Mouse (Mus musculus) left cerebral cortex, adult 2 months (tissue): Measurements from ENCODE around the gene Amacr. TPM values are rescaled to one million over a fixed set of nuclear protein-coding genes. Genes with fewer than 3 reads are reported as not detected.
A peak's percentile ranks its signal among the peaks of the same experiment; 100 is the strongest.

ENCODE experiments used
- DNase-seq, 2 experiments: peaks; one replicate each; pipeline ENCODE4 v3.0.0; 2021 to 2022; ENCODE audit warnings: low spot score in 2 of 2, mixed read lengths in 1 of 2; ENCODE audit errors: extremely low spot score in 1 of 2
- H3K27ac ChIP-seq: fragments of 200-600 bp; 2 replicates; pipeline ENCODE4 v1.8.1; 2022
- H3K4me3 ChIP-seq: fragments of 200-600 bp; 2 replicates; pipeline ENCODE4 v1.8.1; 2022
- CTCF ChIP-seq: fragments of 200-600 bp; IDR thresholded peaks from 2 replicates; pipeline ENCODE4 v1.8.1; 2022; ENCODE audit warnings: antibody characterized with exemption, mild to moderate bottlenecking, moderate library complexity
- intact Hi-C: fragments of 180-260 bp; cut with DNase I; formaldehyde crosslinking; loops from one replicate; pipeline ENCODE4 v1.15.1; 2025
- long read RNA-seq, 2 experiments: library from polyadenylated mRNA; stranded (forward); transcript quantifications; one replicate each; pipeline ENCODE4 v2.0.0; 2021; ENCODE audit warnings: borderline mapping rate in 2 of 2
- total RNA-seq, 2 experiments: library from RNA; stranded (reverse); gene quantifications; 2 replicates each; pipeline ENCODE4 v1.2.3; 2021

Amacr gene
- total RNA-seq = 10 to 100 TPM; 11.2 to 11.9 TPM
- long read RNA-seq, experiment 1, transcript Amacr-201 (5 exons, 2,577 nt) = major isoform, 13 of 15 reads
- long read RNA-seq, experiment 1, partial matches to known transcripts = 2 of 15 reads
- long read RNA-seq, experiment 1, other reads (novel, unspliced or antisense) = 0 of 15 reads
- long read RNA-seq, experiment 2, transcript Amacr-201 (5 exons, 2,577 nt) = major isoform, 14 of 14 reads
- long read RNA-seq, experiment 2, partial matches to known transcripts = 0 of 14 reads
- long read RNA-seq, experiment 2, other reads (novel, unspliced or antisense) = 0 of 14 reads

DNA sequence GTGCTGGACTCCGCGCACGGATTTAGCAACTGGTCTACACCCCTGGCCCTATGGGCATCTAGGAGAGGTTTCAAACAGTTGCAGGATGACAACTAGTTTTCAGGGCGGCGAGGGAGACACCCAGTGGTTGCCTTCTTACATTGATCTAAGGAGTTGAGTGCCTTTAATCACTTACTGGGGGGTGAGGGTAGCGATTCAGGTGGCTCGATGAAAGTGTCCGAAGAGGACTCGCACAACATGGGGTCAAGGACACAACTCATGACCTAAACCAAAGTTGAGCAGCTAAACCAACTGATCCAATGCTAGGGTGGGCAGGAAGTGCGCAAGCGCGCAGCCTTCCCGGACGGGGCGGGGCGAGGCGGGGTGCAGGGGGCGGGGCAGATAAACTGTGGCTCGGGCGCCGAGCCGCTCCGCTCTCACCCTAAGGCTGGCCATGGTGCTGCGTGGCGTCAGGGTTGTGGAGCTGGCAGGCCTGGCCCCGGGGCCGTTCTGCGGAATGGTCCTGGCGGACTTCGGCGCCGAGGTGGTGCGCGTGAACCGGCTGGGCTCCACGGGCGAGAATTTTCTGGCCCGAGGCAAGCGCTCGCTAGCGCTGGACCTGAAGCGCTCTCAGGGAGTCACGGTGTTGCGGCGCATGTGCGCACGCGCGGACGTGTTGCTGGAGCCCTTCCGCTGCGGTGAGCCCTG, at the start of gene Amacr:
TSS of gene Amacr (plus strand) at position 380 of the 687 bp plus-strand sequence.
- H3K27ac ChIP-seq = peak within 1 kb of the TSS; percentile 99
- peak within 1 kb of the TSS; percentile 77 for H3K4me3 ChIP-seq
- peak; percentile 88 to 89 for DNase-seq
- intact Hi-C loops = loop anchor here (2.0 to 5.0 kb wide), 3 partner anchors 61 to 494 kb away; partner anchors contain the start of genes Brix1 and Rad1
- peak; percentile 51 for TF ChIP-seq CTCF

GRCm38 (mm10) chr15:10933930-10934329, 47.6 kb upstream of the Amacr start:
- intact Hi-C loops = no loop called here
- DNase-seq = no peak
- H3K4me3 ChIP-seq = no peak overlapping the region
- no peak for TF ChIP-seq CTCF
- H3K27ac ChIP-seq = no peak overlapping the region

DNA sequence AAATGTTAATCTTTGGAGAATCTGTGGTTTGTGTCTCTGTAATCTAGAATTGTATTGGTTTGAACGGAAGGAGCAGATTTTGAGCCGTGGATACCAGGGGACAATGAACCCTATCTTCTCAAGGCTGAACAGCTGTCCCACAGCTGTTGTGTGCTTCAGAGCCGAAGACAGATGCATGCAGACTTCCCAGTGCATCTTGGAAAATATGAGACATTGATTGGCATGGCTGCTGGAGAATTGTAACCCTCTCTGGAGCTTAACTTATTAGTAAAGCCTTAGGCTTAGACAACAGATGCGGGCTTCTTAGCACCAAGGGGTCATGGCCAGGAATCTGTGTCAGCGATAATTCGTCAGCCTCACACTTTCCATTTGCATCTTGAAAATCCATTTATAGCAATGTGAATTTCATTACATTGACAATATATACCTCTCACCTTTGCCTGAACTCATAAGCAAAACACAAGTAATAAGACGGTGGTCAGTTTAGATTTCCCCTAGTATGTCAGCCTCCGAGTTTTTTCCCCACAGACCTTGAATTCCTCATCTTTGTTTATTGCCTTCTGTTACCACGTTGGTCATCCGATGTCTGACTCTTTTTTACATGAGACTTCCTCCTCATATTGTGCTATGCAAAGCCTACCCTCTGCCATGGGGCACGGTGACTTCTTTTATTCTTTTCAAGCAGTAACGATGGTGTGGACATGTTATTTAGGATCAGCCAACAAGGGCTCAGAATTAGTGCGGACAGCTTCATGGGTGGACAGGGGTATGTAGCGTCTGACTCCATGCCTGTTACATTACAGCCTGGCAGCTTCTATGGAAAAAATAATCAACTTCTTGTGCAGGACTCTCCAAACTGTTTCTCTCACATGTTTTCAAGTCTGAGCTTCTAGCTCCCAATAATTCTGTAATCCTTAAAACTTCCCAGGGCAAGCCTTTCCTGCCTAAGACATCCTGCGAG, 41.1 kb upstream of the Amacr start:
- Histone ChIP-seq H3K4me3 (no peak overlapping the region), H3K27ac (no peak overlapping the region)
- intact Hi-C loops = no loop called here
- TF ChIP-seq CTCF = no peak
- no peak for DNase-seq

GRCm38 (mm10) chr15:10941901-10942300, 39.7 kb upstream of the Amacr start:
- no peak overlapping the region for H3K4me3 ChIP-seq
- no peak for DNase-seq
- intact Hi-C loops = no loop called here
- TF ChIP-seq CTCF = no peak
- H3K27ac ChIP-seq = no peak overlapping the region

- TF ChIP-seq CTCF = no peak
- intact Hi-C loops = no loop called here
- no peak overlapping the region for H3K4me3 ChIP-seq
- no peak for DNase-seq
- no peak overlapping the region for H3K27ac ChIP-seq
Observed at GRCm38 (mm10) chr15:10947852-10948251, 33.7 kb upstream of the Amacr start.

DNA sequence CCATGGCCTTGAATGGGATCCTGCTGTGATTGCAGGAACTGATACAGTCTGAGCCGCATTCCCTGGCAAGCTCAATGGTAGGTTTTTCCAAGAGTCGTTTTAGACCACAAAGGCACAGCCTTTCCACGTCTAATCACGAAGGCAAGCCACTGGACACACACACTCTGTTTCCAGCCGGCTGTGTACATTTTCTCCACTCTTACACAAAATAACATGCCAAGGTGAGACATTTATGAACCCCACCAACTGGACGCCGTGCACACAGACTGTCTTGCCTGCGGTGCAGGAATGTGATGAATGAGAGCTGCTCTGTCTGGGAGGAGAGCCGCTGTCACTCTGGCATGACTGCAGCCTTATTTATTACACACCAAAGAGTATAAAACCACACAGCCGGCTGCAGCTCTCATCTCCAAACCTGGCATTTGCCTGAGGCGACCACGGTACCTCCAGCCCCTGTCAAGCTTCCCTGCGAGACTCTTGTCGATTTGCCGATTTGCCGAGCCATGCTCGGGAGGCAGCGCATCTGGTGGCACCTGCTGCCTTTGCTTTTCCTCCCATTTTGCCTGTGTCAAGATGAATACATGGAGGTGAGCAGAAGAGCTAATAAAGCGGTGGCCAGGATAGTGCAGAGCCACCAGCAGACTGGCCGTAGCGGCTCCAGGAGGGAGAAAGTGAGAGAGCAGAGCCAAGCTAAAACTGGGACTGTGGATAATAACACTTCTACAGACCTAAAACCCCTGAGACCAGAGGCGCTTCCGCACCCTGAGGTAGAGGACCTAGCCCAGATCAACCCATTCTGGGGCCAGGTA, 29.4 kb upstream of the Amacr start, which contains the start of gene C1qtnf3:
TSS of gene C1qtnf3 (plus strand) at position 382 of the 809 bp plus-strand sequence.
- Histone ChIP-seq H3K4me3 (no peak within 1 kb of the TSS), H3K27ac (no peak within 1 kb of the TSS)
- intact Hi-C loops = no loop called here
- no peak for DNase-seq
- no peak for TF ChIP-seq CTCF

DNA sequence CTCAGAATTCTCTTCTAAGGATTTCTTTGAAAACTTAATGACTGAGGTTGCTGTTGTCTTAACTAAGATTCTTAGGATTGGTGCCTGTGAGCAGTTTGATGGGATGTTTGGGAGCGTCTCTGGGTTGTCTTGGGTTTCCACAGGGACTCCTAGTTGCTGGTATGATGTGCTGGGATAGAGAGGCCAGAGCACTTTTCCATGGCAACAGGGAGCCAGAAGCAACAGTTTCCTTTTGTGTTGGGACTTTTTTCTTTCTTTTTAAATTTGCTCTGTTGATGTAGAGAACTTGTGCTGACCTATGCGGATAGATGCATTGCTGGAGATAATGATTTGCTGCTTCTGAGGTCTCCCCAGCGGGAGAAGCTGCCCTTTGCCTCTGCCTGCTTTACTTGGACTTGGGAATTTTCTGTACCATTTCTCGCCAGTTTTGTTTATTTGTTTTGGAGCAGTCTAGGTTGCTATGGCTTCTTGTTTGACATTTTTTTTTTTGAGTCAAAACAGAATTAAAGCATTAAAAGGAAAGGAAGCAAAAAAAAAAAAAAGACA, 28.7 kb upstream of the Amacr start:
- no peak overlapping the region for H3K4me3 ChIP-seq
- no peak for DNase-seq
- intact Hi-C loops = no loop called here
- no peak for TF ChIP-seq CTCF
- H3K27ac ChIP-seq = no peak overlapping the region

GRCm38 (mm10) chr15:10953465-10953864, 28.1 kb upstream of the Amacr start:
- intact Hi-C loops = no loop called here
- Histone ChIP-seq H3K27ac (no peak overlapping the region), H3K4me3 (no peak overlapping the region)
- no peak for DNase-seq
- no peak for TF ChIP-seq CTCF

DNA sequence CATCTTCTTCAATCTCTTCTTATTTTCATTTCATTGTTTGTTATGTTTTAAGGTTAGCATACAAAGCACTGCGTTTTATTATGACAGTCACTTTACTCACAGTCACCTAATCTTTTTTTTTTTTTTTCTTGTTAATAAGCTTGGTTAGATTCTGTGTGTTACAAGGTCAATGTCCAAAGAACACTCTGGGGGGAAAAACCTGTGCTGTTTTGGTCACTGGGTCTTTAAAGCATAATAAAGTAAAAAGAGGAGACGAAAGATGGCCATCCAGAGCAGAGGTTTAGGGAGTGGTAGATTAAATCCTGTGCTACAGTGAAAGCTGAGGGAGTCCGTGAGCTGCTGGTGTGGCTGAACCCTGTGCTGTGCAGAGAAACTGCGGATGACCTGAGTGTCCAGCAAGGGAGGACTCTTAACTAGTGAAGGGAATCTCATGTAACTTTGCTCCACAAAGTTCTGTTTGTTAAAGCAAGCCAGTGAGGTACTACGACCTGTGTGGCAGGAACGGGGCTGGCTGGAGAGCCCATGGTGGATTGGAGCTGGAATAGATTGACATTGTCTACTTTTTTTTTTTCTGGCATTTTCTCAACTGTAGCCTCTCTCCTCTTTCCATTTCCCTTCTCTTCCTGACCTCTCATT, 27.1 kb upstream of the Amacr start:
- DNase-seq = no peak
- no peak overlapping the region for H3K4me3 ChIP-seq
- intact Hi-C loops = no loop called here
- TF ChIP-seq CTCF = no peak
- H3K27ac ChIP-seq = no peak overlapping the region

DNA sequence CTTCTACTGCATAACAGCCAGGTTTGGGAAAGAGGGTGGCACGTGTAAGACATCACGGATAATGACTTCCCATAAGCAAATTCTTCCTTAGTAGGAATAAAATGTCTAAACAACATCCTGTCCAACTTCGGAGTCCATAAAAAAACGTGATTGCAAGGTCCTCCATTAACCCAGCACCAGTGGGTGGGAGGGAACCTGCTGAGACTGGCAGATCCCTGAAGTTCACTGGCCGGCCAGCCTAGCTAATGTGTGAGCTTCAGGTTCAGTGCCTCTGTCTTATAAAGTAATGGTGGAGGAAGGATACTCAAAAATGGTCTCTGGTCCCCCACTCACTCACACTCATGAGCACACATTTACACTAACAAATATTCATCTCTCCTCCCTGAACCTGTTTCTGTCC, 26.4 kb upstream of the Amacr start:
- Histone ChIP-seq H3K27ac (no peak overlapping the region), H3K4me3 (no peak overlapping the region)
- intact Hi-C loops = no loop called here
- no peak for TF ChIP-seq CTCF
- no peak for DNase-seq

GRCm38 (mm10) chr15:10956706-10957105, 24.9 kb upstream of the Amacr start:
- Histone ChIP-seq H3K27ac (no peak overlapping the region), H3K4me3 (no peak overlapping the region)
- intact Hi-C loops = no loop called here
- no peak for TF ChIP-seq CTCF
- DNase-seq = no peak
